Mouse (Mus musculus) liver, embryonic 15.5 days (tissue): ENCODE results near the gene Gm17662. TPM values are rescaled to one million over a fixed set of nuclear protein-coding genes. Genes with fewer than 3 reads are reported as not detected.
A peak's percentile ranks its signal among the peaks of the same experiment; 100 is the strongest.

Experiments
- ATAC-seq: fragments of 200-750 bp; cut with Nextera tagmentation; 2 replicates; pipeline ENCODE4 v1.8.0; 2017; ENCODE audit warnings: moderate number of reproducible peaks, mild to moderate bottlenecking, moderate library complexity; ENCODE audit not compliant: insufficient read depth
- H3K27ac ChIP-seq: fragments of 300-500 bp; sonication (generic); replicated peaks from 2 replicates; pipeline ENCODE4 v1.5.1; 2015; ENCODE audit warnings: mild to moderate bottlenecking, inconsistent platforms
- H3K27me3 ChIP-seq: fragments of 300-500 bp; sonication (generic); 2 replicates; pipeline ENCODE4 v1.6.1; 2015; ENCODE audit warnings: mild to moderate bottlenecking, inconsistent platforms
- H3K36me3 ChIP-seq: fragments of 300-500 bp; sonication (generic); replicated peaks from 2 replicates; pipeline ENCODE4 v1.6.1; 2015; ENCODE audit warnings: moderate library complexity, mild to moderate bottlenecking, inconsistent platforms
- H3K4me1 ChIP-seq: fragments of 300-500 bp; sonication (generic); replicated peaks from 2 replicates; pipeline ENCODE4 v1.6.1; 2015; ENCODE audit warnings: inconsistent platforms
- H3K4me2 ChIP-seq: fragments of 300-500 bp; sonication (generic); 2 replicates; pipeline ENCODE4 v1.6.1; 2015; ENCODE audit warnings: moderate library complexity, mild to moderate bottlenecking, inconsistent platforms
- H3K4me3 ChIP-seq: fragments of 300-500 bp; sonication (generic); replicated peaks from 2 replicates; pipeline ENCODE4 v1.5.1; 2015; ENCODE audit warnings: mild to moderate bottlenecking, inconsistent platforms
- H3K9ac ChIP-seq: fragments of 300-500 bp; sonication (generic); 2 replicates; pipeline ENCODE4 v1.6.1; 2015; ENCODE audit warnings: moderate library complexity, mild to moderate bottlenecking, inconsistent platforms
- H3K9me3 ChIP-seq: fragments of 300-500 bp; sonication (generic); replicated peaks from 2 replicates; pipeline ENCODE4 v1.6.1; 2016; ENCODE audit warnings: inconsistent platforms
- WGBS: fragments of 180-500 bp; shearing (Covaris S2); methylation state at CpG from one replicate; pipeline ENCODE4 v1.1.7; 2015; ENCODE audit warnings: mixed read lengths; ENCODE audit not compliant: insufficient replicate concordance; 5-methylcytosine and 5-hydroxymethylcytosine counted together
- polyA plus RNA-seq: library from polyadenylated mRNA; unstranded; fragments of >200 nt; fragmentation: Nextera tagmentation; extraction: Ambion mirVana; gene quantifications from 2 replicates; pipeline ENCODE4 v1.2.1, GENCODE M21; 2015

Gm17662 gene
- polyA plus RNA-seq = not detected in 2 replicates

- no peaks in the 10 kb centered on the region for H3K9me3 ChIP-seq
- 46% methylated on average over 1 of the region's 1 CpGs for WGBS
- no peak within 1 kb of the TSS for H3K4me2 ChIP-seq
- H3K27me3 ChIP-seq = no peaks in the 10 kb centered on the region
- H3K9ac ChIP-seq = no peak within 1 kb of the TSS
- H3K4me3 ChIP-seq = no peak within 1 kb of the TSS
- ATAC-seq = no peak
- H3K27ac ChIP-seq = no peak within 1 kb of the TSS
- H3K36me3 ChIP-seq = 0 out of 2 replicates have a peak, but pooled peaks cover 3% of the 10 kb centered on the region
- no peaks in the 10 kb centered on the region for H3K4me1 ChIP-seq
These were observed at the start of gene Gm17662 for GRCm38 (mm10) chr4:104857029-104857428. Gene Gm17662 (plus strand): TSS chr4:104857329.

GRCm38 (mm10) chr4:104810710-104811286 lies 46.3 kb upstream of the Gm17662 start:
- Histone ChIP-seq H3K36me3 (no peaks in the 10 kb centered on the region), H3K4me1 (no peaks in the 10 kb centered on the region), H3K4me3 (no peak overlapping the region), H3K4me2 (no peak overlapping the region), H3K9ac (no peak overlapping the region), H3K27me3 (no peaks in the 10 kb centered on the region), H3K9me3 (no peaks in the 10 kb centered on the region), H3K27ac (no peak overlapping the region)
- ATAC-seq = no peak
- 56% methylated on average over 10 of the region's 10 CpGs for WGBS

GRCm38 (mm10) chr4:104813617-104814016 lies 43.5 kb upstream of the Gm17662 start:
- no peaks in the 10 kb centered on the region for H3K27me3 ChIP-seq
- no peaks in the 10 kb centered on the region for H3K4me1 ChIP-seq
- no peaks in the 10 kb centered on the region for H3K36me3 ChIP-seq
- WGBS = 64% methylated on average over 2 of the region's 2 CpGs
- no peaks in the 10 kb centered on the region for H3K9me3 ChIP-seq
- no peak overlapping the region for H3K27ac ChIP-seq
- H3K4me2 ChIP-seq = no peak overlapping the region
- H3K9ac ChIP-seq = no peak overlapping the region
- H3K4me3 ChIP-seq = no peak overlapping the region
- ATAC-seq = no peak

GRCm38 (mm10) chr4:104816519-104817232 lies 40.5 kb upstream of the Gm17662 start:
- Histone ChIP-seq H3K4me2 (no peak overlapping the region), H3K9ac (no peak overlapping the region), H3K4me1 (no peaks in the 10 kb centered on the region), H3K36me3 (no peaks in the 10 kb centered on the region), H3K27ac (peak overlapping the region; percentile 67), H3K4me3 (no peak overlapping the region), H3K9me3 (no peaks in the 10 kb centered on the region), H3K27me3 (no peaks in the 10 kb centered on the region)
- peak; percentile 79 for ATAC-seq
- WGBS = 41% methylated on average over 4 of the region's 4 CpGs

- H3K9me3 ChIP-seq = no peaks in the 10 kb centered on the region
- H3K4me3 ChIP-seq = no peak overlapping the region
- no peak for ATAC-seq
- H3K9ac ChIP-seq = no peak overlapping the region
- H3K4me2 ChIP-seq = no peak overlapping the region
- no peaks in the 10 kb centered on the region for H3K27me3 ChIP-seq
- 27% methylated on average over 2 of the region's 2 CpGs for WGBS
- peak overlapping the region; percentile 41; the same call in 1 of the 2 replicates for H3K27ac ChIP-seq
- H3K36me3 ChIP-seq = no peaks in the 10 kb centered on the region
- no peaks in the 10 kb centered on the region for H3K4me1 ChIP-seq
These were observed 39.6 kb upstream of the Gm17662 start for GRCm38 (mm10) chr4:104817509-104817908.

- no peaks in the 10 kb centered on the region for H3K36me3 ChIP-seq
- peaks cover 4% of the 10 kb centered on the region; the same call in 1 of the 2 replicates for H3K4me1 ChIP-seq
- H3K4me3 ChIP-seq = no peak overlapping the region
- H3K27me3 ChIP-seq = no peaks in the 10 kb centered on the region
- ATAC-seq = no peak
- no peak overlapping the region for H3K9ac ChIP-seq
- H3K9me3 ChIP-seq = no peaks in the 10 kb centered on the region
- 50% methylated on average over 4 of the region's 4 CpGs for WGBS
- no peak overlapping the region for H3K27ac ChIP-seq
- no peak overlapping the region for H3K4me2 ChIP-seq
These were observed 38.1 kb upstream of the Gm17662 start for GRCm38 (mm10) chr4:104818986-104819385.

GRCm38 (mm10) chr4:104819891-104820290 lies 37.2 kb upstream of the Gm17662 start:
- ATAC-seq = no peak
- Histone ChIP-seq H3K27me3 (no peaks in the 10 kb centered on the region), H3K4me2 (no peak overlapping the region), H3K36me3 (no peaks in the 10 kb centered on the region), H3K4me1 (peaks cover 4% of the 10 kb centered on the region; the same call in 1 of the 2 replicates), H3K9ac (no peak overlapping the region), H3K4me3 (no peak overlapping the region), H3K9me3 (no peaks in the 10 kb centered on the region), H3K27ac (no peak overlapping the region)
- 52% methylated on average over 4 of the region's 4 CpGs for WGBS

- WGBS = 38% methylated on average over 4 of the region's 4 CpGs
- Histone ChIP-seq H3K4me2 (no peak overlapping the region), H3K9ac (no peak overlapping the region), H3K4me1 (peaks cover 4% of the 10 kb centered on the region; the same call in 1 of the 2 replicates), H3K27me3 (no peaks in the 10 kb centered on the region), H3K9me3 (no peaks in the 10 kb centered on the region), H3K36me3 (no peaks in the 10 kb centered on the region), H3K27ac (peak overlapping the region; percentile 67), H3K4me3 (no peak overlapping the region)
- ATAC-seq = peak; percentile 41; the same call in 1 of the 2 replicates
These were observed 33.5 kb upstream of the Gm17662 start for GRCm38 (mm10) chr4:104823597-104824101.

GRCm38 (mm10) chr4:104824381-104825077 lies 32.6 kb upstream of the Gm17662 start:
- 51% methylated on average over 7 of the region's 7 CpGs for WGBS
- Histone ChIP-seq H3K4me2 (no peak overlapping the region), H3K9ac (no peak overlapping the region), H3K4me1 (peaks cover 4% of the 10 kb centered on the region; the same call in 1 of the 2 replicates), H3K9me3 (no peaks in the 10 kb centered on the region), H3K36me3 (no peaks in the 10 kb centered on the region), H3K27ac (no peak overlapping the region), H3K27me3 (no peaks in the 10 kb centered on the region), H3K4me3 (no peak overlapping the region)
- ATAC-seq = no peak

GRCm38 (mm10) chr4:104828939-104829338 lies 28.2 kb upstream of the Gm17662 start:
- no peak overlapping the region for H3K4me3 ChIP-seq
- 67% methylated on average over 5 of the region's 5 CpGs for WGBS

GRCm38 (mm10) chr4:104835096-104835495 lies 22.0 kb upstream of the Gm17662 start:
- Histone ChIP-seq H3K9ac (no peak overlapping the region), H3K4me3 (no peak overlapping the region), H3K9me3 (no peaks in the 10 kb centered on the region), H3K36me3 (no peaks in the 10 kb centered on the region; the same call in 1 of the 2 replicates), H3K27me3 (no peaks in the 10 kb centered on the region), H3K4me1 (no peaks in the 10 kb centered on the region), H3K27ac (no peak overlapping the region), H3K4me2 (no peak overlapping the region)
- no peak for ATAC-seq
- WGBS = 44% methylated on average over 5 of the region's 5 CpGs

More at GRCm38 (mm10) chr4:104828939-104829338, 28.2 kb upstream of the Gm17662 start:
- no peaks in the 10 kb centered on the region for H3K9me3 ChIP-seq
- H3K27me3 ChIP-seq = no peaks in the 10 kb centered on the region
- no peak for ATAC-seq
- H3K27ac ChIP-seq = no peak overlapping the region
- H3K9ac ChIP-seq = no peak overlapping the region
- H3K4me2 ChIP-seq = no peak overlapping the region
- H3K4me1 ChIP-seq = no peaks in the 10 kb centered on the region; the same call in 1 of the 2 replicates
- no peaks in the 10 kb centered on the region; the same call in 1 of the 2 replicates for H3K36me3 ChIP-seq
